Mouse (Mus musculus) CH12.LX (cell line): ENCODE results near the gene Lpo.

ENCODE experiments used
- CTCF ChIP-seq, 2 experiments: IDR thresholded peaks in 1 of 2; conservative IDR thresholded peaks in 1 of 2; 2 replicates each; pipeline ENCODE4 v1.5.1; 2011 to 2012; ENCODE audit warnings: low read depth in 2 of 2, low read length in 2 of 2, improper control_type of control experiment in 1 of 2, inconsistent platforms in 1 of 2, mild to moderate bottlenecking in 1 of 2, moderate library complexity in 1 of 2
- E2F4 ChIP-seq: IDR thresholded peaks from 2 replicates; pipeline ENCODE4 v1.6.1; 2011; ENCODE audit warnings: low read depth, low read length, improper control_type of control experiment; ENCODE audit not compliant: insufficient replicate concordance
- ETS1 ChIP-seq: conservative IDR thresholded peaks from 2 replicates; pipeline ENCODE4 v1.6.1; 2012; ENCODE audit warnings: low read depth, mild to moderate bottlenecking, inconsistent platforms, low read length, improper control_type of control experiment, moderate library complexity
- JUND ChIP-seq: conservative IDR thresholded peaks from 2 replicates; pipeline ENCODE4 v1.6.1; 2011; ENCODE audit warnings: low read depth, low read length, improper control_type of control experiment
- MEF2A ChIP-seq: IDR thresholded peaks from 2 replicates; pipeline ENCODE4 v1.6.1; 2014; ENCODE audit warnings: low read depth, mild to moderate bottlenecking, inconsistent platforms, low read length, improper control_type of control experiment, borderline replicate concordance
- POLR2A ChIP-seq: IDR thresholded peaks from 2 replicates; pipeline ENCODE4 v1.6.1; 2011; ENCODE audit warnings: low read depth, mild to moderate bottlenecking, improper control_type of control experiment, low read length
- SMC3 ChIP-seq: IDR thresholded peaks from 2 replicates; pipeline ENCODE4 v1.6.1; 2011; ENCODE audit warnings: low read depth, low read length, improper control_type of control experiment

GRCm38 (mm10) chr11:87854550-87854949 lies 26.5 kb upstream of the Lpo start:
- no peak for TF ChIP-seq POLR2A
- peak; percentile 49 for TF ChIP-seq ETS1
- TF ChIP-seq MEF2A, result no peak
- no peak for TF ChIP-seq E2F4
- no peak for TF ChIP-seq JUND
- no peak for TF ChIP-seq SMC3
- no peak for TF ChIP-seq CTCF (conservative IDR thresholded peaks at IDR 0.05 in 1 of 2, IDR thresholded peaks at IDR 0.05 in 1 of 2; ENCODE audit: low read depth in 2 of 2, low read length in 2 of 2)
